Mouse (Mus musculus) neural tube, embryonic 14.5 days (tissue): ENCODE measurements around the gene 4930402H24Rik. TPM values are rescaled to one million over a fixed set of nuclear protein-coding genes. Genes with fewer than 3 reads are reported as not detected.

Experiments used
- ATAC-seq: fragments of 200-750 bp; cut with Nextera tagmentation; 2 replicates; pipeline ENCODE4 v1.8.0; 2017; ENCODE audit warnings: low read depth, mild to moderate bottlenecking, moderate TSS enrichment, moderate library complexity
- H3K27ac ChIP-seq: fragments of 300-500 bp; sonication (generic); 2 replicates; pipeline ENCODE4 v1.5.1; 2014; ENCODE audit warnings: low read depth, mild to moderate bottlenecking, control low read depth, low read length, moderate library complexity, mixed read lengths
- H3K27me3 ChIP-seq: fragments of 300-500 bp; sonication (generic); 2 replicates; pipeline ENCODE4 v1.6.1; 2014; ENCODE audit warnings: low read length; ENCODE audit not compliant: control insufficient read depth, insufficient read depth
- H3K36me3 ChIP-seq: fragments of 300-500 bp; sonication (generic); 2 replicates; pipeline ENCODE4 v1.6.1; 2014; ENCODE audit warnings: low read length, mixed read lengths; ENCODE audit not compliant: control insufficient read depth, insufficient read depth
- H3K4me1 ChIP-seq: fragments of 300-500 bp; sonication (generic); 2 replicates; pipeline ENCODE4 v1.6.1; 2014; ENCODE audit warnings: low read length; ENCODE audit not compliant: control insufficient read depth, insufficient read depth
- H3K4me2 ChIP-seq: fragments of 300-500 bp; sonication (generic); 2 replicates; pipeline ENCODE4 v1.6.1; 2014; ENCODE audit warnings: mild to moderate bottlenecking, low read depth, low read length, control low read depth
- H3K4me3 ChIP-seq: fragments of 300-500 bp; sonication (generic); 2 replicates; pipeline ENCODE4 v1.5.1; 2014; ENCODE audit warnings: low read depth, low read length, control low read depth, mixed read lengths
- H3K9ac ChIP-seq: fragments of 300-500 bp; sonication (generic); replicated peaks from 2 replicates; pipeline ENCODE4 v1.6.1; 2014; ENCODE audit warnings: low read depth, mild to moderate bottlenecking, control low read depth, low read length, mixed read lengths
- H3K9me3 ChIP-seq: fragments of 300-500 bp; sonication (generic); 2 replicates; pipeline ENCODE4 v1.6.1; 2016; ENCODE audit warnings: low read length; ENCODE audit not compliant: control insufficient read depth
- WGBS: fragments of 180-500 bp; shearing (Covaris S2); extraction: QIAGEN DNeasy Blood & Tissue Kit; methylation state at CpG from one replicate; pipeline ENCODE4 v1.1.7; 2014; 5-methylcytosine and 5-hydroxymethylcytosine counted together
- polyA plus RNA-seq: library from polyadenylated mRNA; unstranded; fragments of >200 nt; fragmentation: Nextera tagmentation; extraction: Ambion mirVana; gene quantifications from 2 replicates; pipeline ENCODE4 v1.2.1, GENCODE M21; 2014

Gene 4930402H24Rik
- polyA plus RNA-seq, 1 experiment from 2014 or later, result 109 TPM

DNA sequence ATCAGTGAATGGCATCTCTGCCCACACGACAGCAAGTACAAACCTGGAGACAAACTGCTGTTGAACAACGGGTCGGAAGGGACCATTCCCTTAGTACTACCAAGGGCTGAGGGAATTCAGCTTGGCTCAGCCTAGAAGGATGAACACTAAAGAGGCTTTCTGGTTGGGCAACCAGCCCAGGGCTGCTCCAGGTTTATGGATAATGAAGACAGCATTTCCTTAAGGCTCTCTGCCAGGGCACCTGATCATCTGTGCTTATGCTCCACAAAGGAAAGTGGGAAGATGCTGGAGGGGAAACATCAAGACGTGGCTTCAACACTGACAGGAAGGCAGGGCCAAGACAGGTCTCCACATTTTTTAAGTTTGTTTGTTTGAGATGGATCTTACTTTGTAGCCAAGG lies 181.8 kb downstream of the 4930402H24Rik start:
- no peak overlapping the region for H3K27ac ChIP-seq
- H3K4me1 ChIP-seq, result no peaks in the 10 kb centered on the region
- no peaks in the 10 kb centered on the region for H3K9me3 ChIP-seq
- no peak overlapping the region for H3K4me3 ChIP-seq
- no peaks in the 10 kb centered on the region for H3K27me3 ChIP-seq
- H3K36me3 ChIP-seq, result peaks cover 76% of the 10 kb centered on the region
- ATAC-seq, result no peak
- 73% methylated on average over 4 of the region's 4 CpGs for WGBS
- H3K4me2 ChIP-seq, result no peak overlapping the region
- no peak overlapping the region for H3K9ac ChIP-seq

DNA sequence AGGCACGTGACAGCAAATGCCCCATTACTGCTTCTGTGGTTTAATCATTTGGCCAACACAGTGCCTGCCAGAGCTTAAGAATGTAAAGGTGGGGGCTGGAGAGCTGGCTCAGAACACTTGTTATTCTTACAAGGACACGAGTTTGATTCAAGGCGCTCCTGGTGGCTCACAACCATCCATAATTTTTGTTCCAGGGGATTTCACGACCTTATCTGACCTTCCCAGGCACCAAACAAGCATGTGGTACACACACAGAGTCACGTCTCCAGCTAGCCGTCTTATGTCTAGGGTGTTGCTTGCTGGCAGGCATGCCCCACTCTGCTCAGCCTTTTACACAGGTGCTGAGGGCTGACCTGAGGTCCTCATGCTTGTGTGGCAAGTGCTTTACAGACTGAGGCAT lies 188.3 kb downstream of the 4930402H24Rik start:
- ATAC-seq, result no peak
- no peak overlapping the region for H3K9ac ChIP-seq
- H3K4me3 ChIP-seq, result no peak overlapping the region
- H3K36me3 ChIP-seq, result peaks cover 44% of the 10 kb centered on the region
- H3K27me3 ChIP-seq, result no peaks in the 10 kb centered on the region
- H3K27ac ChIP-seq, result no peak overlapping the region
- no peak overlapping the region for H3K4me2 ChIP-seq
- no peaks in the 10 kb centered on the region for H3K4me1 ChIP-seq
- H3K9me3 ChIP-seq, result no peaks in the 10 kb centered on the region
- WGBS, result 81% methylated on average over 6 of the region's 6 CpGs

DNA sequence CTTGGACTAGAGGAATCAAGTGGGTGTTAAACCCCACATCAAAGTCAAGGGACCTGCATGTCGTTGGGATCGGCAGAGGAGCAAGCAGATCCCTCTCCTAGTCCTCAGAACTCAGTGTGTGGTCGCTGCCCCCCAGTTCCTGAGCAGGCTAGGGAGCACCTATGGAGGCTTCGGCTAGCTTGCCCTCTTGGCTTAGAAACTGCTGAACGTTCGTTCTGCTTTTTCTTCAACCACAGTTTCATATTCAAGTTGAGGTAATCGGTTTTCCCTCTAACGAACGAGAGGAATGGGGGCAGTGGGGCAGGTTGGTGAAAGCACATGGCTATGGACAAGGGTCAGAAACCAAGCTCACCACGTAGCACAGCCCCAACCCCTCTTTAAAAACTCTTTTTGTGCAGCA lies 199.1 kb downstream of the 4930402H24Rik start:
- no peak for ATAC-seq
- peaks cover 39% of the 10 kb centered on the region for H3K36me3 ChIP-seq

GRCm38 (mm10) chr2:130706602-130707001 lies 199.6 kb downstream of the 4930402H24Rik start:
- ATAC-seq, result no peak
- WGBS, result 74% methylated on average over 4 of the region's 4 CpGs

More for the DNA sequence above, 199.1 kb downstream of the 4930402H24Rik start:
- WGBS, result 73% methylated on average over 10 of the region's 10 CpGs
- H3K4me1 ChIP-seq, result no peaks in the 10 kb centered on the region
- no peak overlapping the region for H3K4me3 ChIP-seq
- H3K27me3 ChIP-seq, result no peaks in the 10 kb centered on the region
- H3K9ac ChIP-seq, result no peak overlapping the region
- H3K27ac ChIP-seq, result no peak overlapping the region
- H3K9me3 ChIP-seq, result no peaks in the 10 kb centered on the region
- no peak overlapping the region for H3K4me2 ChIP-seq

GRCm38 (mm10) chr2:130705178-130705577 lies 201.0 kb downstream of the 4930402H24Rik start:
- H3K4me3 ChIP-seq, result no peak overlapping the region
- H3K4me1 ChIP-seq, result no peaks in the 10 kb centered on the region
- H3K9me3 ChIP-seq, result no peaks in the 10 kb centered on the region
- H3K27ac ChIP-seq, result no peak overlapping the region
- no peak overlapping the region for H3K4me2 ChIP-seq
- ATAC-seq, result no peak
- WGBS, result 75% methylated on average over 6 of the region's 6 CpGs
- H3K27me3 ChIP-seq, result no peaks in the 10 kb centered on the region
- no peak overlapping the region for H3K9ac ChIP-seq
- H3K36me3 ChIP-seq, result peaks cover 21% of the 10 kb centered on the region

More at GRCm38 (mm10) chr2:130706602-130707001, 199.6 kb downstream of the 4930402H24Rik start:
- no peak overlapping the region for H3K9ac ChIP-seq
- H3K9me3 ChIP-seq, result no peaks in the 10 kb centered on the region
- no peak overlapping the region for H3K27ac ChIP-seq
- peaks cover 35% of the 10 kb centered on the region for H3K36me3 ChIP-seq
- no peaks in the 10 kb centered on the region for H3K4me1 ChIP-seq
- H3K27me3 ChIP-seq, result no peaks in the 10 kb centered on the region
- no peak overlapping the region for H3K4me3 ChIP-seq
- no peak overlapping the region for H3K4me2 ChIP-seq

DNA sequence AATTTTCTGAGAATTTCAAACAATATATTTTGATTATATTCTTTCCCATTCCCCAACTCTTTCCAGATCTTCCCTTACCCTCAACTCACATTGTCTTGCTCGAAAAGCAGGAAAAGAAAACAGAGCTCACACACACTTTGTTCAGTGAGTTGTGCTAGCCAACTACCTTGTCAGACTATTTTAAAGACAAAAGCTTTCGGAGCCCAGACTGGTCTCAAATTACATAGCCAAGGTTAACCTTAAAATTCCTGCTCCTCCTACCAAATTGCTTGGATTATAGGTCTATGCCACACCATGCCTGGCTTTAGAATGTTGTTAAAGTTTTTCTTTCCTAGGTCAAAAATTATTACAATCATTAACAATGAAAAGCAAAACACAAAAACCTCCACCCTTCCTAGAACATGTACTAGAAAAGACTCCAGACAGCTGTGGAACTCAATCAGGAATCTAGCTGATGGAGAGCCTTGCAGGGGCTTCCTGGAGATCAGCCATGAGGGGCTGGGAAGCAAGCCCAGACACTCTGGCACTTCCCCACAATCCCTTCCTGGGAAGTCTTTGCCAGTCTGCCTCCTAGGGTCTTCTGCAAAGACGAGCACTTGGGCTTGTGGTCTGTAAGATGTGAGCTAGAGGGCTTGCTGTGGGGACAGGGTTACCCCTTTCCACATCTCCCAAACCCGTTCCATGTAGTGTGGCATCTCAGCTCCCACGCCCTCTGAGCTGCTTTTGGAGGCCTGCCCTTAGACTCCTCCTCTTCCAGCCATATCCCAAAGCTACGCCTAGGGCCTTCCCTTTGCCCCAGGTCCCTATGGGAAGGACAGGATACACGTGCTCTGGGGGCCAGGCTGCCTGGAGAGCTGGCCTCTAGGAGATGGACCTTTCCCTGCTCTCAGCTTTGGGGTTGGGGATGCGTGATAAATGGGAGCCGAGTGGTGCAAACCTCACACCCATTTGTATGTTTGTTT lies 201.9 kb downstream of the 4930402H24Rik start:
- no peaks in the 10 kb centered on the region for H3K9me3 ChIP-seq
- H3K4me1 ChIP-seq, result no peaks in the 10 kb centered on the region
- H3K4me2 ChIP-seq, result no peak overlapping the region
- no peak overlapping the region for H3K4me3 ChIP-seq
- no peak for ATAC-seq
- WGBS, result 73% methylated on average over 9 of the region's 9 CpGs
- no peak overlapping the region for H3K9ac ChIP-seq
- H3K27me3 ChIP-seq, result no peaks in the 10 kb centered on the region
- peaks cover 12% of the 10 kb centered on the region for H3K36me3 ChIP-seq
- no peak overlapping the region for H3K27ac ChIP-seq

GRCm38 (mm10) chr2:130697821-130698266 lies 208.4 kb downstream of the 4930402H24Rik start:
- Histone ChIP-seq H3K4me3 (peak overlapping the region; percentile 45), H3K4me1 (peaks cover 16% of the 10 kb centered on the region; the same call in 1 of the 2 replicates), H3K9me3 (no peaks in the 10 kb centered on the region), H3K27ac (no peak overlapping the region), H3K27me3 (peaks cover 24% of the 10 kb centered on the region), H3K36me3 (no peaks in the 10 kb centered on the region), H3K4me2 (peak overlapping the region; percentile 97), H3K9ac (peak overlapping the region; percentile 50; the same call in 1 of the 2 replicates)
- ATAC-seq, result peak; percentile 29; the same call in 1 of the 2 replicates
- 1% methylated on average over 14 of the region's 14 CpGs for WGBS

DNA sequence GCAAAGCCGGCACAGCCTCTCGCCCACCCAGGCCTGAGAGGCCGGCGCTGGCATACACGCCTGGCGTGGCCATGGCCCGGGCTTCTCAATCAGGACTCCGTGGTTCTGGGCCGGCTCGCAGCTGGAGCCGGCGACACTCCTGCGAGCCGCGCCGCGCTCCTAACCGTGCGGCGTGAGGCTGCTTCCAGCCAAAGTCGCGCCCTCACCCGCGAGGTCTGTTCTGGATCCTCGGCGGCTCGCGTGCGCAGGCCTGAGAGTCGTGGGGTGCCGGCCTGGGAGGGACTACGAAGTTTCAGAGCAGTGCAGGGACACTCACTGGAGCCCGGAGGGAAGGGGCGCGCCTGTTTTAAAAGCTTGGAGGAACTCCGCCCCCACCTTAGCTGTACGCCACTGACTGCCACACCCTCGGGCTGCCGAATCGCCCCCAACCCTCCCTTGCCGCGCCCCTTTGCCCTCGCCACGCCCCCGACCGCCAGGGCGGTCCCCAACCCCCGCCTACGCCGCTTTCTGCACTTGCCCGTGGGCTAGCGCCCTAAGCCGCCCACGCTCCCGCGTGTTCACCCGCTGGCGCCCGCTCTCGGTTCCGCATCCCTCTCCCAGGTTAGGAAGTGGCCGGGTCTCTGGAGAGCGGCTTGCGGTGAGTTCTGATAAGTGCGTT lies 208.9 kb downstream of the 4930402H24Rik start, which contains the start of gene Slc4a11:
Gene Slc4a11 (minus strand): TSS at position 367 of the 658 bp plus-strand sequence.
- peak within 1 kb of the TSS; percentile 97 for H3K4me2 ChIP-seq
- H3K9ac ChIP-seq, result peak within 1 kb of the TSS; percentile 50
- H3K36me3 ChIP-seq, result no peaks in the 10 kb centered on the region
- H3K4me1 ChIP-seq, result peaks cover 16% of the 10 kb centered on the region; the same call in 1 of the 2 replicates
- H3K4me3 ChIP-seq, result peak within 1 kb of the TSS; percentile 45
- ATAC-seq, result peak; percentile 67
- no peaks in the 10 kb centered on the region for H3K9me3 ChIP-seq
- H3K27me3 ChIP-seq, result peaks cover 24% of the 10 kb centered on the region
- under 1% methylated on average over 65 of the region's 65 CpGs for WGBS
- H3K27ac ChIP-seq, result no peak within 1 kb of the TSS
